Mouse (Mus musculus) T-helper 17 cell (primary cell): Measurements from ENCODE around the gene Adam15.

Source experiments
- in situ Hi-C, 2 experiments: fragments of 300-600 bp; cut with MboI, MseI; formaldehyde crosslinking; loops; 1 replicate in 1 of 2; 2 replicates in 1 of 2; pipeline ENCODE4 v1.15.1; 2025; ENCODE audit warnings: high pct_unique_total_duplicates in 2 of 2

The Adam15 gene

GRCm38 (mm10) chr3:89349869-89350501 lies at the start of gene Adam15:
Gene Adam15, minus strand, starts transcription at chr3:89349996.
- in situ Hi-C loops: loop anchor here (10.0 kb wide), 1 partner anchor 135 kb away; no protein-coding TSS in a partner anchor

- in situ Hi-C loops: no loop called here
Observed at GRCm38 (mm10) chr3:89396654-89397005, 46.8 kb upstream of the Adam15 start.

GRCm38 (mm10) chr3:89395806-89396653 lies 46.2 kb upstream of the Adam15 start:
- in situ Hi-C loops: no loop called here

GRCm38 (mm10) chr3:89395419-89395805 lies 45.6 kb upstream of the Adam15 start:
- in situ Hi-C loops: no loop called here

- in situ Hi-C loops: no loop called here
Observed at GRCm38 (mm10) chr3:89394894-89395256, 45.1 kb upstream of the Adam15 start.

- in situ Hi-C loops: no loop called here
Observed at GRCm38 (mm10) chr3:89394006-89394893, 44.5 kb upstream of the Adam15 start, which contains the start of gene Zbtb7b. Gene Zbtb7b, minus strand, starts transcription at chr3:89394776.

- in situ Hi-C loops: no loop called here
Observed at GRCm38 (mm10) chr3:89393605-89394004, 43.8 kb upstream of the Adam15 start.

GRCm38 (mm10) chr3:89392871-89393311 lies 43.1 kb upstream of the Adam15 start:
- in situ Hi-C loops: no loop called here

GRCm38 (mm10) chr3:89391663-89392511 lies 42.1 kb upstream of the Adam15 start:
- in situ Hi-C loops: no loop called here

- in situ Hi-C loops: no loop called here
Observed at GRCm38 (mm10) chr3:89390699-89391662, 41.2 kb upstream of the Adam15 start.

GRCm38 (mm10) chr3:89390111-89390515 lies 40.3 kb upstream of the Adam15 start:
- in situ Hi-C loops: no loop called here

GRCm38 (mm10) chr3:89388901-89389740 lies 39.3 kb upstream of the Adam15 start:
- in situ Hi-C loops: no loop called here

- in situ Hi-C loops: no loop called here
Observed at GRCm38 (mm10) chr3:89388134-89388881, 38.5 kb upstream of the Adam15 start.

GRCm38 (mm10) chr3:89387632-89388031 lies 37.8 kb upstream of the Adam15 start:
- in situ Hi-C loops: no loop called here

- in situ Hi-C loops: no loop called here
Observed at GRCm38 (mm10) chr3:89386438-89387420, 36.9 kb upstream of the Adam15 start.

GRCm38 (mm10) chr3:89385451-89385850 lies 35.7 kb upstream of the Adam15 start:
- in situ Hi-C loops: no loop called here
